Mouse (Mus musculus) erythroblast, embryonic 14.5 days (primary cell): Measurements from ENCODE around the gene Tbcel.

ENCODE experiments used
- GATA1 ChIP-seq: IDR thresholded peaks from 2 replicates; pipeline ENCODE4 v1.6.1; 2012; ENCODE audit warnings: low read length, inconsistent platforms, mixed read lengths
- TAL1 ChIP-seq: IDR thresholded peaks from 3 replicates; pipeline ENCODE4 v1.6.1; 2012; ENCODE audit warnings: low read length, inconsistent platforms, mixed read lengths

DNA sequence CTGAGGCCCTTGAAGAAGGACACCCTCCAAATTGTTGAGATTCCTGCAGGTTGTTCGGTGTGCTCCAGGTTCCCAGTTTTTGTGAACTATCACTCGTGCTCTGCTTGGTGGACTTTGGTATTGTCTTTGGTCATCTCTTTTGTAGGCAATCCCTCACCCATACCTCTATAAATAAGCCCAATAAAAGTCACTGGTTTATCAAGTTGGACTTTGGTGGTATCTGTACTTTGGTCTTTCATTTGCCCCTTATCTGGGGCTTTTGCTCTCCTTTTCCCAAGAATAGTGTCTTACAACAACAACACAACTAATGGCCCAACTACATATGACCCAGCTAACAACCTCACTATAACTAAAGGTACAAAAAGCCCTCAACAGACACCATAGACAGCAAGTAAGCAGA, 66.4 kb downstream of the Tbcel start:
- TF ChIP-seq TAL1 (no peak), GATA1 (no peak)
